Mouse (Mus musculus) cerebellum, adult 11-12 months (tissue): ENCODE measurements around the gene Knop1.
A peak's percentile ranks its signal among the peaks of the same experiment; 100 is the strongest.

ENCODE experiments used
- DNase-seq: peaks from one replicate; pipeline ENCODE4 v3.0.0; 2022

The Knop1 gene

GRCm38 (mm10) chr7:118855877-118856304 is at the start of gene Knop1:
Knop1 (minus strand) TSS chr7:118856254.
- DNase-seq: no peak

GRCm38 (mm10) chr7:118904530-118904929 is 48.5 kb upstream of the Knop1 start:
- no peak for DNase-seq

GRCm38 (mm10) chr7:118903879-118904278 is 47.8 kb upstream of the Knop1 start:
- DNase-seq: no peak

- no peak for DNase-seq
These were observed 46.9 kb upstream of the Knop1 start for GRCm38 (mm10) chr7:118902944-118903343.

GRCm38 (mm10) chr7:118900090-118900489 is 44.0 kb upstream of the Knop1 start:
- no peak for DNase-seq

GRCm38 (mm10) chr7:118898063-118898462 is 42.0 kb upstream of the Knop1 start:
- DNase-seq: no peak

GRCm38 (mm10) chr7:118895469-118896450 is 39.7 kb upstream of the Knop1 start:
- DNase-seq: no peak

- DNase-seq: no peak
These were observed 33.1 kb upstream of the Knop1 start for GRCm38 (mm10) chr7:118889046-118889680.

- no peak for DNase-seq
These were observed 31.4 kb upstream of the Knop1 start for GRCm38 (mm10) chr7:118887303-118888055.

GRCm38 (mm10) chr7:118884969-118885368 is 28.9 kb upstream of the Knop1 start:
- no peak for DNase-seq

- DNase-seq: no peak
These were observed 27.9 kb upstream of the Knop1 start for GRCm38 (mm10) chr7:118883957-118884356.

GRCm38 (mm10) chr7:118879466-118880029 is 23.5 kb upstream of the Knop1 start:
- DNase-seq: no peak

- no peak for DNase-seq
These were observed 9.3 kb upstream of the Knop1 start for GRCm38 (mm10) chr7:118865362-118865761.

GRCm38 (mm10) chr7:118858640-118859039 is 2.6 kb upstream of the Knop1 start:
- no peak for DNase-seq

- peak; percentile 89 for DNase-seq
These were observed 730 bp downstream of the Knop1 start, which contains the start of gene Iqck for GRCm38 (mm10) chr7:118855171-118855876. Iqck (plus strand) TSS chr7:118855752.

GRCm38 (mm10) chr7:118854606-118855005 is 1.4 kb downstream of the Knop1 start:
- DNase-seq: no peak

- no peak for DNase-seq
These were observed 3.4 kb downstream of the Knop1 start for GRCm38 (mm10) chr7:118852611-118853010.

- DNase-seq: no peak
These were observed 4.5 kb downstream of the Knop1 start for GRCm38 (mm10) chr7:118851571-118851970.

- DNase-seq: no peak
These were observed 5.3 kb downstream of the Knop1 start for GRCm38 (mm10) chr7:118850676-118851290.

- no peak for DNase-seq
These were observed 6.4 kb downstream of the Knop1 start for GRCm38 (mm10) chr7:118849543-118850250.

GRCm38 (mm10) chr7:118848796-118849195 is 7.3 kb downstream of the Knop1 start:
- no peak for DNase-seq
